Mouse (Mus musculus) hindbrain, embryonic 11.5 days (tissue): ENCODE measurements at regions not wholly inside any gene's neighbourhood (a gene's known extent, or its start where the extent isn't known, plus 50 kb on each side); places are given as distances from the start of the nearest gene placed in this dataset.

ENCODE experiments used
- ATAC-seq: fragments of 200-750 bp; cut with Nextera tagmentation; 2 replicates; pipeline ENCODE4 v1.8.0; 2017; ENCODE audit warnings: mild to moderate bottlenecking, moderate TSS enrichment, moderate library complexity; ENCODE audit not compliant: low FRiP score
- DNase-seq: peaks from one replicate; pipeline ENCODE4 v3.0.0-alpha.2; 2015; ENCODE audit warnings: low spot score
- H3K27ac ChIP-seq: fragments of 300-500 bp; sonication (generic); 2 replicates; pipeline ENCODE4 v1.5.1; 2014; ENCODE audit warnings: mild to moderate bottlenecking, low read depth, low read length
- H3K27me3 ChIP-seq: fragments of 300-500 bp; sonication (generic); 2 replicates; pipeline ENCODE4 v1.6.1; 2014; ENCODE audit warnings: mild to moderate bottlenecking, low read length, moderate library complexity, mixed read lengths; ENCODE audit not compliant: control insufficient read depth, insufficient read depth
- H3K36me3 ChIP-seq: fragments of 300-500 bp; sonication (generic); 2 replicates; pipeline ENCODE4 v1.6.1; 2014; ENCODE audit warnings: mild to moderate bottlenecking, low read length, moderate library complexity, mixed read lengths; ENCODE audit not compliant: control insufficient read depth, insufficient read depth
- H3K4me1 ChIP-seq: fragments of 300-500 bp; sonication (generic); replicated peaks from 2 replicates; pipeline ENCODE4 v1.6.1; 2014; ENCODE audit warnings: low read length, mixed read lengths; ENCODE audit not compliant: control insufficient read depth, insufficient read depth
- H3K4me2 ChIP-seq: fragments of 300-500 bp; sonication (generic); replicated peaks from 2 replicates; pipeline ENCODE4 v1.6.1; 2014; ENCODE audit warnings: mild to moderate bottlenecking, low read depth, low read length
- H3K4me3 ChIP-seq: fragments of 300-500 bp; sonication (generic); 2 replicates; pipeline ENCODE4 v1.5.1; 2014; ENCODE audit warnings: low read depth, low read length
- H3K9ac ChIP-seq: fragments of 300-500 bp; sonication (generic); 2 replicates; pipeline ENCODE4 v1.6.1; 2014; ENCODE audit warnings: low read depth, low read length
- H3K9me3 ChIP-seq: fragments of 300-500 bp; sonication (generic); 2 replicates; pipeline ENCODE4 v1.6.1; 2016; ENCODE audit warnings: low read length; ENCODE audit not compliant: control insufficient read depth
- WGBS: fragments of 180-500 bp; shearing (Covaris S2); extraction: QIAGEN DNeasy Blood & Tissue Kit; methylation state at CpG from one replicate; pipeline ENCODE4 v1.1.7; 2014; 5-methylcytosine and 5-hydroxymethylcytosine counted together

DNA sequence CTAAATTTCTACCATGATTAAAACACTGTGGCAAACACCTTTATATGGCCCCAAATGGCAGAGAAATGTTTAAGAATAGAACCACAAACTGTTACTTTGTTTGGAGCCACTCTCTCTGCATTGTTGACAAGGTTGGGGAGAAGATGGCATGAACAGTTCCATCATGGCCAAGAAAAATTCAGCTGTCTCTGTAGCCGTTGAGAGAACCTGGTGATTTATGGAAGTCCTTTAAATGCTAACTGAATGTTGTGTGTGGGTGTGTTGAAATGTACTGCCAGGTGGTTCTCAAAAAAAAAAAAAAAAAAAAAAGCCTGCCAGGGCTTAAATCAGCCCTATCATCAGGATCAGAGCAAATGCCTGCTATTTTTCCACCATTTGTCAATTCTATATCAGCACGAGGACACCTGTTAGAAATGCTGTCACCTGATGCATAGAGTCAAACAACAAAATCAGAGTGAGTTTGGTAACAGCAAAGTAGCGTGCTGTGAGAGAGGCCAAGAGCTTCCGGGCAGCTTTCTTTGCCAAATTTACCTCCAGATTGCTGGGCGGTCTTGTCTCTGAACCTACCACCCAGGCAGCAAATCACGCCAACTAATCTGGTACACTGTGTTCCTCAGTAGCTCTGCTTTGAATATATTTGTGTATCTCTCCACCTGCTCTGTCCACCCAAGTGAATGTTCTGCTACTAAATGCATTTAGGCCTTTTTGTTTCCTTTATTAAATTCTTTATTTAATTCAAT, 536.5 kb downstream of the Btbd3 start:
- DNase-seq (no peak), ATAC-seq (no peak)
- no peaks in the 10 kb centered on the region for H3K36me3 ChIP-seq
- whole genome bisulfite sequencing: 90% methylated on average over 6 of the region's 6 CpGs
- no peaks in the 10 kb centered on the region for H3K9me3 ChIP-seq
- no peak overlapping the region for H3K4me3 ChIP-seq
- H3K27ac ChIP-seq: no peak overlapping the region
- H3K9ac ChIP-seq: no peak overlapping the region
- no peaks in the 10 kb centered on the region for H3K27me3 ChIP-seq
- no peak overlapping the region for H3K4me2 ChIP-seq
- no peaks in the 10 kb centered on the region for H3K4me1 ChIP-seq

DNA sequence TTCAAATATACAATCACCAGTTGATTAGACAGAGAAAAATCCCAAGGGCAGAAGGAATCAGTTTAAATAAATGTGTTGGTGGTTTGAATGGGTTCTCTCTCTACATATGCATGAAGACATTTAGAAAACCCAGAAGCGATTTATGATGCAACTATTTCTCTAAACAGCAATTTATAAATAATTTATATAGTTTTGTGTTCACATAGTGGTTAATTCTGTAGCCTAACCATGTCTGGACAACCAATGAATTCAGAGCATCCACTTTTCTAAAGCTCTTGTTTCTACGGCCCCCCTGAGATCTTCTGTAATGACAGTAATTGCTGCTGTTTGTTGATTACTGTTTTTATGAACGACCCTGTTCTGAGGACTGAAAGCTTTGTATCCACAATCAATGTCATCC, 549.8 kb downstream of the Btbd3 start:
- ATAC-seq (no peak), DNase-seq (no peak)
- Histone ChIP-seq H3K9me3 (no peaks in the 10 kb centered on the region), H3K27me3 (no peaks in the 10 kb centered on the region), H3K36me3 (no peaks in the 10 kb centered on the region), H3K27ac (no peak overlapping the region), H3K4me2 (no peak overlapping the region), H3K9ac (no peak overlapping the region), H3K4me3 (no peak overlapping the region), H3K4me1 (no peaks in the 10 kb centered on the region)
- 78% methylated on average over 3 of the region's 3 CpGs for WGBS

GRCm38 (mm10) chr2:138809767-138810166, 553.4 kb downstream of the Btbd3 start:
- H3K36me3 ChIP-seq: no peaks in the 10 kb centered on the region
- H3K4me2 ChIP-seq: no peak overlapping the region
- DNase-seq (no peak), ATAC-seq (no peak)
- no peaks in the 10 kb centered on the region for H3K4me1 ChIP-seq
- H3K27me3 ChIP-seq: no peaks in the 10 kb centered on the region
- no peak overlapping the region for H3K9ac ChIP-seq
- H3K9me3 ChIP-seq: no peaks in the 10 kb centered on the region
- no peak overlapping the region for H3K4me3 ChIP-seq
- WGBS: 90% methylated on average over 2 of the region's 2 CpGs
- no peak overlapping the region for H3K27ac ChIP-seq

- no peak for ATAC-seq
- 88% methylated on average over 4 of the region's 4 CpGs for WGBS
- no peaks in the 10 kb centered on the region for H3K36me3 ChIP-seq
Measured at GRCm38 (mm10) chr2:138820489-138820888, 564.1 kb downstream of the Btbd3 start.

DNA sequence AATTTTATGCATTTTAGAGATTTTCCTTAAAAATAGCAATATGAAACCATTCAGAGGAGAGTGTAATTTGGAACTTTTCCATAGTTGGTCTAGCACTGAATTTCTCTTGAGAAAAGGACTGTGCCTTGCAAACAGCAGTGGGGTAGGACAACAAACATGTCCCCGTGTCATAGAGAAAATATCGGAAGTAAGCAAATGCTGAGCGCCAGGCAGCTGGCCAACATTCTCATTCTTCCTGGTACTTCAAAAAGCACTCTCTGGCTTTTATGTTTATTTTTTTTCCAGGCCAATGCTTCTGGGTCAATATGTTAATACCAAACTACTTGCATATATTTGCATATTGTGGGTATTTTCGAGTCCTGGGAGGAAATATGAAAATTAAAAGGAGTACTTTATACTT, 568.5 kb downstream of the Btbd3 start:
- H3K27ac ChIP-seq: no peak overlapping the region
- DNase-seq (no peak), ATAC-seq (no peak)
- no peak overlapping the region for H3K4me2 ChIP-seq
- H3K4me3 ChIP-seq: no peak overlapping the region
- no peak overlapping the region for H3K9ac ChIP-seq
- no peaks in the 10 kb centered on the region for H3K9me3 ChIP-seq
- WGBS: 77% methylated on average over 4 of the region's 4 CpGs
- H3K4me1 ChIP-seq: no peaks in the 10 kb centered on the region
- H3K27me3 ChIP-seq: no peaks in the 10 kb centered on the region
- H3K36me3 ChIP-seq: no peaks in the 10 kb centered on the region

More at GRCm38 (mm10) chr2:138820489-138820888, 564.1 kb downstream of the Btbd3 start:
- no peaks in the 10 kb centered on the region for H3K9me3 ChIP-seq
- no peaks in the 10 kb centered on the region for H3K27me3 ChIP-seq
- H3K9ac ChIP-seq: no peak overlapping the region
- no peak overlapping the region for H3K27ac ChIP-seq
- no peak overlapping the region for H3K4me2 ChIP-seq
- no peaks in the 10 kb centered on the region for H3K4me1 ChIP-seq
- no peak for DNase-seq
- no peak overlapping the region for H3K4me3 ChIP-seq

- ATAC-seq (no peak), DNase-seq (no peak)
- no peak overlapping the region for H3K4me2 ChIP-seq
- 51% methylated on average over 2 of the region's 2 CpGs for WGBS
- H3K4me1 ChIP-seq: no peaks in the 10 kb centered on the region
- H3K9me3 ChIP-seq: no peaks in the 10 kb centered on the region
- no peak overlapping the region for H3K9ac ChIP-seq
- H3K36me3 ChIP-seq: no peaks in the 10 kb centered on the region
- no peak overlapping the region for H3K27ac ChIP-seq
- no peak overlapping the region for H3K4me3 ChIP-seq
- H3K27me3 ChIP-seq: no peaks in the 10 kb centered on the region
Measured at GRCm38 (mm10) chr2:138827813-138828570, 571.6 kb downstream of the Btbd3 start.

DNA sequence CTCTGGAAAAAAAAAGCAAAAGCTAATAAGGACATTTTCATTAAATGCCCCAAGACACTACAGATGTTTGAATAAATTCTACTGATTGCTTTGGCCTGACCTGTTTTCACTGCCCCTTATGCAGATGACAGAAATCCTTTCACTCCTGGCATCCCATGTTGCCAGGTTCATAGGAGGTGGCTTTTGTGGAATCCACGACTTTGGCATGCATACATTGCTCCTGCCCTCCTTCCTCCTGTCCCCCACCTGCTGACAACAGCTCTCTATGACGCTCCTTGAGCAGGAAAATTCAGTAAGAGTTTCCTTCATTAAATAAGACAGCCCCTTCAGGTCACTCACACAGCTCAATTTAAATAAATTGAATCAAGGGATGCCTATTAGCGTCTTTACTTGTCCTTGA, 582.5 kb downstream of the Btbd3 start:
- no peak overlapping the region for H3K27ac ChIP-seq
- WGBS: 44% methylated on average over 3 of the region's 3 CpGs
- no peak overlapping the region for H3K9ac ChIP-seq
- H3K36me3 ChIP-seq: no peaks in the 10 kb centered on the region
- H3K4me3 ChIP-seq: no peak overlapping the region
- 0 out of 2 replicates have a peak, but pooled peaks have one; percentile 27 for ATAC-seq
- H3K4me2 ChIP-seq: no peak overlapping the region
- H3K27me3 ChIP-seq: no peaks in the 10 kb centered on the region
- no peak for DNase-seq
- H3K9me3 ChIP-seq: no peaks in the 10 kb centered on the region
- H3K4me1 ChIP-seq: no peaks in the 10 kb centered on the region

- DNase-seq (no peak), ATAC-seq (no peak)
- H3K9ac ChIP-seq: no peak overlapping the region
- no peak overlapping the region for H3K4me3 ChIP-seq
- H3K4me2 ChIP-seq: no peak overlapping the region
- H3K27ac ChIP-seq: no peak overlapping the region
- H3K9me3 ChIP-seq: no peaks in the 10 kb centered on the region
- no peaks in the 10 kb centered on the region for H3K36me3 ChIP-seq
- H3K4me1 ChIP-seq: no peaks in the 10 kb centered on the region
- no peaks in the 10 kb centered on the region for H3K27me3 ChIP-seq
Measured at GRCm38 (mm10) chr2:138859121-138859520, 602.8 kb downstream of the Btbd3 start.

- H3K4me3 ChIP-seq: no peak overlapping the region
- H3K36me3 ChIP-seq: no peaks in the 10 kb centered on the region
- no peak overlapping the region for H3K27ac ChIP-seq
- no peaks in the 10 kb centered on the region for H3K4me1 ChIP-seq
- 68% methylated on average over 3 of the region's 3 CpGs for WGBS
- DNase-seq (no peak), ATAC-seq (no peak)
- no peaks in the 10 kb centered on the region for H3K9me3 ChIP-seq
- H3K9ac ChIP-seq: no peak overlapping the region
- H3K4me2 ChIP-seq: no peak overlapping the region
- H3K27me3 ChIP-seq: no peaks in the 10 kb centered on the region
Measured at GRCm38 (mm10) chr2:138896563-138896962, 597.1 kb upstream of the Sptlc3 start.
